Mouse (Mus musculus) limb, embryonic 10.5 days (tissue): ENCODE results near the gene Ywhaq. TPM values are rescaled to one million over a fixed set of nuclear protein-coding genes. Genes with fewer than 3 reads are reported as not detected.

Experiments
- DNase-seq: peaks from one replicate; pipeline ENCODE4 v3.0.0-alpha.2; 2017; ENCODE audit warnings: low spot score
- H3K27ac ChIP-seq: fragments of 300-500 bp; sonication (generic); 2 replicates; pipeline ENCODE4 v1.5.1; 2016; ENCODE audit warnings: mild to moderate bottlenecking
- H3K27me3 ChIP-seq: fragments of 300-500 bp; sonication (generic); 2 replicates; pipeline ENCODE4 v1.6.1; 2016; ENCODE audit warnings: low read depth, mild to moderate bottlenecking; ENCODE audit not compliant: poor library complexity, severe bottlenecking
- H3K36me3 ChIP-seq: fragments of 300-500 bp; sonication (generic); 2 replicates; pipeline ENCODE4 v1.6.1; 2016; ENCODE audit warnings: mild to moderate bottlenecking, moderate library complexity
- H3K4me1 ChIP-seq: fragments of 300-500 bp; sonication (generic); 2 replicates; pipeline ENCODE4 v1.6.1; 2016
- H3K4me3 ChIP-seq: fragments of 300-500 bp; sonication (generic); 2 replicates; pipeline ENCODE4 v1.5.1; 2016; ENCODE audit warnings: mild to moderate bottlenecking, moderate library complexity
- H3K9me3 ChIP-seq: fragments of 300-500 bp; sonication (generic); replicated peaks from 2 replicates; pipeline ENCODE4 v1.6.1; 2016; ENCODE audit warnings: mild to moderate bottlenecking
- WGBS: fragments of 180-500 bp; shearing (Covaris S2); methylation state at CpG from one replicate; pipeline ENCODE4 v1.1.7; 2016; 5-methylcytosine and 5-hydroxymethylcytosine counted together
- polyA plus RNA-seq: library from polyadenylated mRNA; unstranded; fragments of >200 nt; fragmentation: Nextera tagmentation; extraction: Ambion mirVana; gene quantifications from 2 replicates; pipeline ENCODE4 v1.2.1, GENCODE M21; 2016

The Ywhaq gene
- polyA plus RNA-seq, 1 experiment from 2014 or later = 878 TPM

DNA sequence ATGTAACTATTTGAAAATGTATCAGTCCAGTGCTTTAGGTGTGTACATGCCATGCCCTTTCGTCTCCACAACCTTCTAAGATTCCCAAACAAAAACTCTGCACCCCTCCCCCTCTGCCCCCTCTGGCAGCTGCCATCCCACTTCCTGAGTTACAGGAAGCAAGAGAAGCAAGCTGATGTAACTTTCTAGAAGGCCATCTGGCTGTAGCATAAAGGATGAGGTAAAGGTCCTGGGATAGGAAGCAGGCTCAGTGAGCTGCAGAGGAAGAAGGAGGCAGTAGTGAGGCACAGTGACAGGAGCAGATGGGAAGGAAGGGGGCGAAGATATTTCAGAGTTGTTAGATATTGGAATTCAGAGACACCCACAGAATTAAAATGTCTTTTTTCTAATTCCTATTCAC lies 13.6 kb upstream of the Ywhaq start:
- Histone ChIP-seq H3K36me3 (no peaks in the 10 kb centered on the region), H3K4me3 (no peak overlapping the region), H3K4me1 (peaks cover 12% of the 10 kb centered on the region), H3K9me3 (no peaks in the 10 kb centered on the region), H3K27ac (no peak overlapping the region), H3K27me3 (no peaks in the 10 kb centered on the region)
- WGBS = 66% methylated on average over 2 of the region's 2 CpGs
- DNase-seq = no peak

DNA sequence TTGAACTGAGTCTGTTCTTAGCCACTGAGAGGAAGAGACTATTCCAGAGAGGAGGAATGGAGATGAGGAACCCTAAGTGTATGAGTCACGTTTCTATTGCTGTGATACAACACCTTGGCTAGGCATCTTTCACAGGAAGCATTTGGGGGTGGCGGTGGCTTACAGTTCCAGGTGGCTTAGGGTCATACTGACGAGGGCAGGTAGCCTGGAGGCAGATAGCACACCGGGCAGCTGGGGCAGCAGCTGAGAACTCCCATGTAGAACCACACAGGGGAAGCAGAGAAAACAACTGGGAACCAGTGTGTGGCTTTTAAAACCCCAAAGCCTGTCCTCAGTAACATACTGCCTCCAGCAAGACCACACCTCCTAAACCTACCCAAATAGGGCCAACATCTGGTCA lies 12.7 kb upstream of the Ywhaq start:
- H3K4me3 ChIP-seq = no peak overlapping the region
- no peak overlapping the region for H3K27ac ChIP-seq
- no peaks in the 10 kb centered on the region for H3K9me3 ChIP-seq
- no peaks in the 10 kb centered on the region for H3K36me3 ChIP-seq
- no peak for DNase-seq
- WGBS = 71% methylated on average over 4 of the region's 4 CpGs
- no peaks in the 10 kb centered on the region for H3K27me3 ChIP-seq
- peaks cover 15% of the 10 kb centered on the region for H3K4me1 ChIP-seq

DNA sequence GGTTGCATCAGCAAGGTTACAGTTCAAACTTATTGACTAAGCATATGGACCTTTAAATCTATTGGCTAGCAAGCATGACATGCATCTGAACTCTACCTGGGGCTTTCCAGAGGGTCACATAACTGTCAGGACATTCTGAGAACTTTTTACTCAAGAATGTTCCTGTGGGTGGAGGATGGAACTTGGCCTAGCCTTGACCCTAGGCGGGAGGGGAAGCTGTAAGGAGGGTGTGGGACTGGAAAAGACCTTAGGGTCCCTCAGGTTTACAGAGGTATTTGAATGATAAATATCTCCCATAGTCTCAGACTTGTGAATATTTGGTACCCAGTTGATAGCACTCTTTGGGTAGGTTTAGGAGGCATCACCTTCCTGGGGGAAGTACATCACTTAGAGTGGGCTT lies 11.6 kb upstream of the Ywhaq start:
- H3K4me3 ChIP-seq = no peak overlapping the region
- DNase-seq = no peak
- no peaks in the 10 kb centered on the region for H3K36me3 ChIP-seq
- no peak overlapping the region for H3K27ac ChIP-seq
- no peaks in the 10 kb centered on the region for H3K9me3 ChIP-seq
- H3K27me3 ChIP-seq = no peaks in the 10 kb centered on the region
- 88% methylated on average over 1 of the region's 1 CpGs for WGBS
- peaks cover 15% of the 10 kb centered on the region for H3K4me1 ChIP-seq

DNA sequence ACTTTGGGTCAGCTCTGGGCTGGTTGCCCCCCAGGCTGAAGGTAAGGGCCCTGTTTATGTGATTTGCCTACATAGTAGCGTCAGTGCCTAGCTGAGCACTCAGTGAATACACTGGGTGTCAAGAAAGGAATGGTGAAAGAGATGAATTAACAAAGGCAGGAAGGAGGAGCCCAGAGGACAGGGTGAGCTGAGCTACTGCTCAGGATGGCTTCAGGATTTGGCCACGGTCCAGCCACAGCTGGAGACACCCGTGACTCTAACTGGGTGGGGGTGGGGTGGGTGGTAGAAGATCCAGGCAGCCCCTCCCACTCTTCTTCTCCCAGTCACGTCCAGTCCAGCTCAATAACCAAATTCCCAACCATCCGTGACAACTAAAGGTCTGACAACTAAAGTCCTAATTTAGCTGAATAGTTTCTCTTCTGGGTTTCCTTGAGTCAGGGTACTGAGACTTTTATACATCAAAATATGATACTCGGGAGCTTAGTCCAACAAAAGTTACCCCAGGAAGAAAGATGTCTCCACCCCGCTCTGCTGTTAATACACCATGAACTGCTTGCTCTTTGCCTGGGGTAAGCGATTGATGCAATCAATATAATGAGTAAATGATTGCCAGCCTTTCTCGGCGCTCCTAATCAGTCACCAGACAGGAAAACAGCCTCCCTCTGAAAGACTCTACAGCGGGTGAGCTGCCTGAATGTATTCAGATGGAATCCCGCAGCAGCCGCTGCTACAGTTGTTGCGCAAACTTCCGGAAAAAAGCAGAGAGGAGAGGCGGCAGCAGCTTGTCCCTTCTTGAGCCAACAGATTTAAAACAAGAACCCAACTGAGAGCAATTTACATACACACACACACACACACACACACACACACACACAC lies 8.9 kb upstream of the Ywhaq start:
- WGBS = 37% methylated on average over 16 of the region's 16 CpGs

DNA sequence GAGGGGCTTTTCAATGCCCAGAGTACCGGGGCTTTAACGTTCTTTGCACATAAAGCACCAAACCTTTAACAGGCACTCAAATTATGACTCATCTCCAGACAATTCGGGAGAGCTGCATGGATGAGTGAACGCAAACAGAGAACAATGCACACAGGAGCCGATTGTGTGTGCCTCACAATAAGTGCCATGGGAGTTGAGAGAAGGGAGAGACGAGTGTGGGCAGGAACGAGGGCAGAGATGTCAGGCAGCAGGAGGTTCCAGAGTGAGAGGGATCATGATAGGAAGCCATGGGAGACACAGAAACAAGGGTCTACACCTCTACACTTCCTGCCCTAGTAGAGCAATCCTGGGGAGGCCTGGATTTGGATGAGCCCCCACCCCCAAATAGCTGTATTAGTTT lies 7.2 kb upstream of the Ywhaq start:
- Histone ChIP-seq H3K27me3 (no peaks in the 10 kb centered on the region), H3K36me3 (no peaks in the 10 kb centered on the region), H3K9me3 (no peaks in the 10 kb centered on the region), H3K4me1 (peaks cover 11% of the 10 kb centered on the region), H3K27ac (no peak overlapping the region), H3K4me3 (no peak overlapping the region)
- DNase-seq = no peak
- WGBS = 76% methylated on average over 7 of the region's 7 CpGs

More for the DNA sequence above, 8.9 kb upstream of the Ywhaq start:
- H3K36me3 ChIP-seq = no peaks in the 10 kb centered on the region
- DNase-seq = peak; percentile 33
- no peaks in the 10 kb centered on the region for H3K27me3 ChIP-seq
- H3K9me3 ChIP-seq = no peaks in the 10 kb centered on the region
- H3K4me1 ChIP-seq = peaks cover 15% of the 10 kb centered on the region
- no peak overlapping the region; the same call in 1 of the 2 replicates for H3K27ac ChIP-seq
- 0 out of 2 replicates have a peak overlapping the region, but pooled peaks have one; percentile 17 for H3K4me3 ChIP-seq

DNA sequence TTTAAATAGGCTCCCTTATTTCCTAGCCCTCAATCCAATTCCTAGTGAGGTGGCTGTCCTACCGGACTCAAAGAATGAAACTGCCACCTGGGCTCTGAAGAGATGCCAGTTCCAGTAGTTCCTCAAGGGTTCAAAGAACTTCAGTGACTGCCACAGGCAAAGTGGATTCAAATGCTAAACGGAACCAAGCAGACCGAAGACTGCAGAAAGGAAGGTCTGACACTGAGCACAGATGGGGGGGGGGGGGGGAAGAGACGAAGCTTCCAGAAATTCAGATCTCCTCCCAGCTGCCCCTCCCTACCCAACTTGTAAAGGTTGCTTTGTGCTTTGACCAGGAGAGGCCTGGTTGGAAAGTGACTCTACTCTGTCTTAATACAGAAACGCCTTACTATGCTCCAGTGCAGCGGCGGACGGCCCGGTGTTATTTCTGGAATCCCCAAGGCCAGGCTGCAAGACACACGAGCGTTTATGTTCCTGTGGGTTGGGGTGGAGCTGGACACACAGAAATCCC lies 1.2 kb upstream of the Ywhaq start:
- 57% methylated on average over 11 of the region's 11 CpGs for WGBS
- Histone ChIP-seq H3K27me3 (no peaks in the 10 kb centered on the region), H3K27ac (no peak overlapping the region; the same call in 1 of the 2 replicates), H3K36me3 (peaks cover 24% of the 10 kb centered on the region), H3K4me3 (peak overlapping the region; percentile 88), H3K4me1 (peaks cover 19% of the 10 kb centered on the region; the same call in 1 of the 2 replicates), H3K9me3 (no peaks in the 10 kb centered on the region)
- DNase-seq = no peak

DNA sequence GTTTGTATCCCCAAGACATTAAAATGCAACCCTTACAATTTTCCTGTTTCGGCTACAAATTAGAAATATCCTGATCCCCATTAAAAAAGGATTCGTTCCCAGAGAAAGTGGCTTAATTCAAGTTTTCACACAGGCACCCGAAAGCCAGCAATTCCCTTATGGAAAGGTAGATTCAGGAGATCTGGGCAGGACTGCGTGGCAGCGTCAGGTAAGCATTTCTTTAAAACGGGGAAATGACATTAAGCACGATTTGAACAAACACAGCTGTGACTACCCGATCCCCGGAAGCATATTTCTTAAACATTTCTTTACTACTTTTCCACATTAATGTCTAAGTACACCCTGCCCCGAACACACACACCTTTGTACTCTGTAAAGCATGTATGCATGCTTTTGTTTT lies 646 bp upstream of the Ywhaq start:
- Histone ChIP-seq H3K9me3 (no peaks in the 10 kb centered on the region), H3K27ac (peak overlapping the region; percentile 98), H3K27me3 (no peaks in the 10 kb centered on the region), H3K4me1 (peaks cover 19% of the 10 kb centered on the region; the same call in 1 of the 2 replicates), H3K4me3 (peak overlapping the region; percentile 88), H3K36me3 (peaks cover 30% of the 10 kb centered on the region)
- no peak for DNase-seq
- WGBS = 7% methylated on average over 10 of the region's 10 CpGs

DNA sequence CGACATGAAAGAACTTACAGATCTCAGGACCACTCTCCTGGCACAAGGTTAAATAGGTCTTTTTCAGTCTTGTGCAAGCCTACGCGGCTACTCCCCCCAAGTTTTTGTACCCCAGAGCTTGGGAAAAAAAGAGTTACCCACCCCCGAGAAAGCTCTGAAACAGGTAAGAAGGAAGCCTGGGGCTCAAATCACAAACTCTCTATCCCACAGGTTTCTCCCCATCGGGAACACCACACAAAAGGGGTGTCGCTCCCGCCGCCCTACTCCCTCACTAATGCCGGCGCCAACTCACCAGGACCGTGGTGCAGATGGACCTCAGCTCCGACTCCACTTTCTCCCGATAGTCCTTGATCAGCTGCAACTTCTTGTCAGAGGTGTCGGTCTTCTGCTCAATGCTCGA lies 931 bp downstream of the Ywhaq start:
- H3K4me1 ChIP-seq = peaks cover 19% of the 10 kb centered on the region; the same call in 1 of the 2 replicates
- H3K4me3 ChIP-seq = peak overlapping the region; percentile 88
- under 1% methylated on average over 15 of the region's 15 CpGs for WGBS
- H3K27me3 ChIP-seq = no peaks in the 10 kb centered on the region
- H3K27ac ChIP-seq = peak overlapping the region; percentile 85
- peak; percentile 43 for DNase-seq
- peaks cover 46% of the 10 kb centered on the region for H3K36me3 ChIP-seq
- H3K9me3 ChIP-seq = no peaks in the 10 kb centered on the region

DNA sequence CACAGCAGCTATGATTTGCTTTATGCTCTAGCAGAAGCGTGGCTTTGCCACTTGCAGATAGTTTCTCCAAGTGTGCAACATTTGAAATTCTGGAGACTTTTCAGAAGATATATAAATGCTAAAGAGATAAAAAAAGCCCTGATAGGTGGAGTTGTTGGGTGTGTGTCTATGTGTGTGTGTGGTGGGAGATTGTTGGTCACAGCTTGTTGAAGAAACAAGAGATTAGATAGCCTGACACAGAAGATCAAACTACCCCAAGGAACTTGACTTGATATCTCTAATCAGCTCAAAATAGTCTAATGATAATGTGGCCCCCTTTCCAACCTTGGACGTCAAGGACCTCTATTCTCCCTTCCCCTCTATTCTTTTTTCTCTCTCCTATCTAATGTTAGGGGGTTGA lies 6.8 kb downstream of the Ywhaq start:
- DNase-seq = no peak
- H3K4me3 ChIP-seq = no peak overlapping the region
- H3K27me3 ChIP-seq = no peaks in the 10 kb centered on the region
- H3K36me3 ChIP-seq = peaks cover 99% of the 10 kb centered on the region
- H3K27ac ChIP-seq = no peak overlapping the region
- WGBS = 92% methylated on average over 2 of the region's 2 CpGs
- H3K9me3 ChIP-seq = no peaks in the 10 kb centered on the region; the same call in 1 of the 2 replicates
- H3K4me1 ChIP-seq = peaks cover 6% of the 10 kb centered on the region; the same call in 1 of the 2 replicates

DNA sequence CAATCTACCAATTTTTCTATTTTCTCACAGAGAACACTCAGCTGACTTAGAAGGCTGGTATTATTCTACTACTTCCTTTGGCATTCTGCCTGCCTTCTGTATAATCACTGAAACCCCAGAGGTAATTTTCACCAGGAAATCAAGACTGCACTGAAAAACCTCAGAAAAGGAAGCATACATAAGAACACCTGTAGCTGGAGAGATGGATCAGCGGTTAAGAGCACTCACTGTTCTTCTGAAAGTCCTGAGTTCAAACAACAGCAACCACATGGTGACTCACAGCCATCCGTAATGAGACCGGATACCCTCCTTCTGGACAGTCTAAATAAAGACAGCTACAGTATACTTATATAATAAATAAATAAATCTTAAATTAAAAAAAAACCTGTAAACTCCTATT lies 7.8 kb downstream of the Ywhaq start:
- no peaks in the 10 kb centered on the region for H3K4me1 ChIP-seq
- DNase-seq = no peak
- no peaks in the 10 kb centered on the region for H3K27me3 ChIP-seq
- no peak overlapping the region for H3K4me3 ChIP-seq
- H3K27ac ChIP-seq = no peak overlapping the region
- no peaks in the 10 kb centered on the region; the same call in 1 of the 2 replicates for H3K9me3 ChIP-seq
- 100% methylated on average over 3 of the region's 3 CpGs for WGBS
- H3K36me3 ChIP-seq = peaks cover 99% of the 10 kb centered on the region

DNA sequence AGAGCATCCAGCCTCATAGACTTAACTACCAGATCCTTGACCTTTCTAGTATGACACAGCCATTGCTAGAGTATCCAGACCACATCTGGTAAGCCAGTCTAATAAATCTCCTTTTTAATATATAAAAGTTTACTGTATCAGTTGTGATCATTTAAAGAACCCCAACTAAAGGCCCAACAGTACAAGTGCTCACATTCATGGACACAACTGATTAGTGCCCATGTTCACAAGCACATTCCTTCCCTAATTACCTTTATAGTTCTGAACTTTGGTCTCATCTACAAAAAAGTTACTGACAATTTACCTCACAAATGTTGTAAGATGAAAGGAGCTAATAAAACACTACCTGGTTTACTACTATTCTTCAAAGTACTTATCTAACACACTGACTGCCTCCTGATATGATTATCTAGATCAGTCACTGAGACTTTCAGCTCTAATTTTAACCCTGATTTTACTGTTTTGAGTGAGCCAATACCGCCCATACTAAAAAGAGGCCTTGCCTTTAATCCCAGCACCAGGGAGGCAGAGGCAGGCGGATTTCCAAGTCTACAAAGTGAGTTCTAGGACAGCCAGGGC lies 8.6 kb downstream of the Ywhaq start:
- Histone ChIP-seq H3K9me3 (no peaks in the 10 kb centered on the region; the same call in 1 of the 2 replicates), H3K27me3 (no peaks in the 10 kb centered on the region)
- WGBS = 97% methylated on average over 2 of the region's 2 CpGs

DNA sequence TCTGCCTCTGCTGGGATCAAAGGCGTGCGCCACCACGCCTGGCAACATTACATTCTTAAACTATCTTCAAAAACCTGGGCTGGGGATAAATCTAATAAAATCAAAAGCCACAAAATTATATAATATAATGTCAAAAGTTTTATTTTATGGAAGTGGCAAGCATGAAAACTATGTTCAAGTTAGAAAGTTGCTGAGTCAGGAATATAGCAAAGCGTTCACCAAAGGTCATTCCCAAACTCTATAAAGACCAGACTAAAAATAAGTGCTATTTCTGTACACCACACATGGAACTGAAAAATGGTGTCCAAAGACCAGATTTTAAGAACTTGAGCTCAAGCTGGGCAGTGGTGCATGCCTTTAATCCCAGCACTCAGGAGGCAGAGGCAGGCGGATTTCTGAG lies 14.7 kb downstream of the Ywhaq start:
- H3K27me3 ChIP-seq = no peaks in the 10 kb centered on the region
- no peaks in the 10 kb centered on the region for H3K4me1 ChIP-seq
- peaks cover 89% of the 10 kb centered on the region for H3K36me3 ChIP-seq
- no peaks in the 10 kb centered on the region for H3K9me3 ChIP-seq
- H3K27ac ChIP-seq = no peak overlapping the region
- no peak overlapping the region for H3K4me3 ChIP-seq
- WGBS = 95% methylated on average over 5 of the region's 5 CpGs
- no peak for DNase-seq

More for the DNA sequence above, 8.6 kb downstream of the Ywhaq start:
- no peak for DNase-seq
- no peak overlapping the region for H3K4me3 ChIP-seq
- peaks cover 99% of the 10 kb centered on the region for H3K36me3 ChIP-seq
- H3K4me1 ChIP-seq = no peaks in the 10 kb centered on the region
- H3K27ac ChIP-seq = no peak overlapping the region

DNA sequence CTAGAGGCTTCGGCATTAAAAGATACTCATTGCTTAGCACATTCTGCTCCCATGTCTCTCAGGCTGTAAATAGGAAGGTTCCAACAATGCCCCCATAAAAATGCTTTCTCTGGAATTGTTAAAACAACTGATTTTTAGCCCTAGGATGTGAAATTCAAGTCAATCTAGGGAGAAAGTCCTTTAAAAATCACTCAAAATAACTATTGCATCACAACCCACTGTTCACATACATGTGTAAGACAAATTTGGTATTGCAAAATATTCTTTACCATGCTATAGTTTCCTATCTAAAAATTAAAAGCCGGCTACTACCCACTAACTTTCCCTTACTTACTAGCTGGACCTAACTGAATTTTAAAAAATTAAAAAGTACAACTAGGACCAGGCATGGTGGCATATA lies 31.2 kb downstream of the Ywhaq start:
- WGBS = 94% methylated on average over 2 of the region's 2 CpGs
- Histone ChIP-seq H3K4me3 (no peak overlapping the region), H3K9me3 (no peaks in the 10 kb centered on the region), H3K36me3 (peaks cover 50% of the 10 kb centered on the region), H3K4me1 (no peaks in the 10 kb centered on the region), H3K27me3 (no peaks in the 10 kb centered on the region), H3K27ac (no peak overlapping the region)
- no peak for DNase-seq
